Mouse (Mus musculus) sigmoid colon, adult 10 weeks (tissue): ENCODE data around the gene Gad1. TPM values are rescaled to one million over a fixed set of nuclear protein-coding genes. Genes with fewer than 3 reads are reported as not detected.

Experiments used
- polyA plus RNA-seq: library from polyadenylated mRNA; stranded (reverse); fragments of 350-450 nt; fragmentation: Illumina TruSeq; extraction: RNeasy Lipid Tissue Mini Kit (QIAGEN cat#74804); gene quantifications from one replicate; pipeline ENCODE4 v1.2.3, GENCODE M21; 2014; ENCODE audit warnings: low read depth, low replicate concordance

The Gad1 gene
- 0.41 TPM for polyA plus RNA-seq

DNA sequence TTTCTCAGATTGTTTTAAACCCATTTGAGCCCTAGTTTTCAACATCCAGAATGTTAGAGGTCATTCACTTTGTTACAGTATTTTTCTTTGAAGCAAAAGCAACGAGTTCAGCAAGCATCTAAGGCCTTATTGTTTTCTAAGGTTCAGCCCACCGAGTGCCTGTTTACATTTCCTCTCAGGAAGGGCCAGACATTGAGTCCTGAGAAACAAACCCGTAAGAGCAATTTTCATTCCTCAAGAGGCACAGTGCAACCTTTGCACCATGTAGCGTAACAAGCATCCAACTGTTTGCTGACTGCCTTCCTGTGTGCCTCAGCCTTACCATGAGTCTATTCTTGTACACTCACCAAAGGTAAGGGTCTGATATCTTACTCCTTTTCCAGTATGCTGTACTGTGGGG is at the start of gene Gad1:
Gad1 (plus strand) TSS at position 301 of the 400 bp plus-strand sequence.

DNA sequence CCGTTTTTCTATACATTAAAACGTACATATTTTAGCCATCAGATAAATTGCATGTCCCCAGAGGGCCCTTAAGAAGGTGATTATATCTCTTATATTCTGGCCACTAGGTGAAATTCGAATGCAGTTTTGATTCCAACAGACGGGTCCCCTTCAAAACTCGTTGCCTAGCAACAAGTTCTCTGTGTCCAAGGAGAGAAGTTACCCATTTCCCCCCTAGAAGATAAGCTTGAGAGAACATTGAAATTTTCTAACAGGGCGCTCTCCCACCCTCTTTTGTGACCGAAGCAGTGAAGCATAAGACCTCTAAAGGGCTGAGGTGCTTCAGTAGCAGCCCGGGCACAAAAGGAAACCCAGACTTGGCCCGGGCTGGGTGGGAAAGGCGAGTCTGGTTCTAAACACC is 44.4 kb upstream of the Gad1 start, which contains the start of gene Erich2:
Erich2 (plus strand) TSS at position 324 of the 400 bp plus-strand sequence.

Other genes starting within 250 kb of the Gad1 start
- gene Sp5, start 78.1 kb upstream of the Gad1 start, polyA plus RNA-seq: not detected
- gene Erich2, start 44.3 kb upstream of the Gad1 start, polyA plus RNA-seq: 0.25 TPM
- 85.2 TPM for gene Gorasp2, start 108.5 kb downstream of the Gad1 start, polyA plus RNA-seq
- not detected for gene Gm26558, start 109.0 kb downstream of the Gad1 start, polyA plus RNA-seq